Mouse (Mus musculus): ENCODE results near the gene Arsa. TPM values are rescaled to one million over a fixed set of nuclear protein-coding genes. Genes with fewer than 3 reads are reported as not detected.

Gene Arsa
- total RNA-seq, 2 experiments from 2014 or later = 18.1 to 18.4 TPM

DNA sequence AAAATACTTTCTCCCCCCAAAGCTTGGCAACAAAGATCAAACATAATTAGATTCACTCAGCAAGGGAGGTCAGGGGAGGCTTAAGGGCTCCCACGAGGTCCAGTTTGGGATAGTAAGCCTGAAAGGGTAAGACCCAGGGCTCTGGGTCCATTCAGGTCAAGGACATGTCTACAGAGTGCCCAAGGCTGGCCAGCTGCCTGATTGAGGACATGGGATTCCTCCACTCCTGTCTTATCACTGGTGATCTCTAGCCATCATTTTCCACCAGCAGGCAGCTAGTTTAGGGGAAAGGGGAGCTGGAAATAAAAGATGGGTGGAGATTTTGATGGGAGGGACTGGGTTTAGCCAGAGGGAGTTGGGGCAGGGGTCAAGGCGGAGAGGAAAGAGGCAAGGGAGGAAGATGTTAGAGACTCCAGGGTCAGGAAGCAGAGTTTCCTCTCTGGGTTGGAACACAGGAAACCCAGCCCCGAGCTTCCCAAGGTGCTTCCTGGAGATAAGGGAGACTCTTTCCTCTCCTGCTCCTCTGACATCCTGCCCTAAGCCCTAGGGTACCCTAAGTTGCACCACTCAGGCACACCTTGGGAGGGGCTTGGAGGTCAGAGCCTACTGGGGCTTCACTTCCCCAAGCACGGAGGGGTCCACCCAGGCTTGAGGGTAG is 20.3 kb upstream of the Arsa start:
- peak; percentile 67 to 75 for DNase-seq
- intact Hi-C loops (cut with DNase I) = loop anchor here (1.0 kb wide), 2 partner anchors 17 to 20 kb away; partner anchors contain the start of gene Arsa

DNA sequence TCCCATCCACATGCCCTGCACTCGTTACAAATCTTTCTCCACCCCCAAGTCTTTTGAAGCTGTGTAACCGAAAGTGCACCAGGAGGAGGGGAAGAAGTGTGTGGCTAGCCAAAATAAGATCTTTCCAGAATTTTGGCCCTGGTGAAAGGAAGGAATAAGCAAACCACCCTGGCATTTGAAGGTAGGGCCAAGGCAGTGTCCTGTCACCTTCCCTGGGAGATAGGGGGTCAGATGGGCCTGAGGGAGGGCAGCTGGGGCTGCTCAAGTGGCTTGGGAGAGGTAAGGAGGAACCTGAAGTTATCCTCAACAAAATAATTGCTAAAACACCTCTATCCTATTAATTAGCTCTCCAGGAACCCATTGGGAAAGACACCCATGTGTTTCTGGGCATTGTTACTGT is 19.6 kb upstream of the Arsa start:
- intact Hi-C loops (cut with DNase I) = loop anchor here (1.0 kb wide), 1 partner anchor 17 kb away; no protein-coding TSS in a partner anchor
- no peak for DNase-seq

DNA sequence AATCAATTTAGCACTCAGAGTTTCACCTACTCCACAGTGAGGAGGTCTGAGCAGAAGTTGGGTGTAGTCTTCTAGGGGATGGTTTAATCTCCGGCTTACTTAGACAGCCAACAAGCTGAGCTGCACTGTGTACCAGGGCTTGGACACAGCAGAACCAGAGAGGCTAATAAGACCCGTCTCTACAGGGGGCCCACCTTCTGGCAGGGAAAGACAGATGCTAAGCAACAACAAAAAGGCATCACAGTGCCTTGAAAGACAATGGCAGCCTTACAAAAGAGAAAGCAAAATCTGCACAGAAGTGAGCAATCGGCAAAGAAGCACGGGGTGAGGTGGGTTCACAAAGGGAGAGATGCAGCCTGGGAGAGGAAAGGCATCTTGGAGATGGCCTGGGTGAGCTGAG is 18.9 kb upstream of the Arsa start:
- DNase-seq = no peak
- intact Hi-C loops (cut with DNase I) = no loop called here

DNA sequence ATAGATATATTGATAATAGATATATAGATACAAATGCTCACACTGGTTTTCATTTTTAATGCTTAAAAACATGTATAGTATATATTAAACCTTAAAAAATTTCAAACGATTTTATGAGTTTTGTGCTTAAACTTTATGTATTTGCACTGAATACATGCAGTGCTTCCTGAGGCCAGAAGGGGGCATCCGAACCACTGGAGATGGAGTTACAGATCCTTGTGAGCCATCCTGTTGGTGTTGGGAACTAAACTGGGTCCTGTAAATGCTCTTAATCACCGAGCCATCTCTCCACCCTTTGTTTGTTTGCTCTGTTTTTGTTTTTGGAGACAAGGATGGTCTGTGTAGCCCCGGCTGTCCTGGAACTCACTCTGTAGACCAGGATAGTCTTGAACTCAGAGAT is 17.7 kb upstream of the Arsa start:
- no peak for DNase-seq
- intact Hi-C loops (cut with DNase I) = no loop called here

DNA sequence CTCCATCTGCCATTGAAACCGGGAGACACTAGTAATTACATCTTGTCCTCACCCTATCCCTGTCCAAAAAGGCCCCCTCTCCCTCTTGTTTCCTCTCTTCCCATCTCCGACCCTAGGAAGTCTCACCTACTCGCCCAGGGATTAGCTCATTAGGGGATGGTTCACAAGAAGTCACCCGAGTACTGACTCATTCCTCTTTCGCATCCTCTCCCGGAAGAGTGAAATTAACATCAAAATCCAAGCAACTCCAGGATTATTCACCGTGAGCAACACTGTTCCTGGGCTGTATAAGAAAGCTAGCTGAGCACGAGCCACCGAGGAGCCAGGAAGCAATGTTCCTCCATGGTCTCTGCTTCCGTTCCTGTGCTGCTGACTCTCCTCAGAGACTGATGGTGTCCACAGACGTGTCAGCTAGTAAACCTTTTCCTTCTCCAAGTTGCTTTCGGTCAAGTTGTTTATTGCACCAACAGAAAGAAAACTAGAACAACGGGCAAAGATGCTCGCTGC is 11.4 kb upstream of the Arsa start:
- intact Hi-C loops (cut with DNase I) = no loop called here
- no peak for DNase-seq

DNA sequence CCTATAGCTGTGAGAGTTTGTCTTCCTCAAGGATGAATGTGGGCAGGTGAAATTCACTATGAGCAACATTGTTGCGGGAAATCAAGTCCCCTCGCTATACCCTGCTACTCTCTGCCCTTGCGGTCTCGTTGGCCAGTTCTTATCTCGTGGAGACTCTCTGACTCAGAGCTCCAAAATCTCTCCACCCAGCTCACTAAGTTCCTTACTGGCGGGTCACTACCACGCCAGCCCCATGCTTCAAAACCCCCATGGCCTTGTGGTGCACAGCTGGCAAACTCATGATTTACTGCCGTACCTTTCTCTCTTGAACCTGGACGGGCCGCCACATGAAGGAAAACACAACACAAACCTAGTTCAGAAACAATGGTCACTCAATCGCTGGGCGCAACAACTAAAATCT is 11.0 kb upstream of the Arsa start:
- intact Hi-C loops (cut with DNase I) = no loop called here
- DNase-seq = no peak

DNA sequence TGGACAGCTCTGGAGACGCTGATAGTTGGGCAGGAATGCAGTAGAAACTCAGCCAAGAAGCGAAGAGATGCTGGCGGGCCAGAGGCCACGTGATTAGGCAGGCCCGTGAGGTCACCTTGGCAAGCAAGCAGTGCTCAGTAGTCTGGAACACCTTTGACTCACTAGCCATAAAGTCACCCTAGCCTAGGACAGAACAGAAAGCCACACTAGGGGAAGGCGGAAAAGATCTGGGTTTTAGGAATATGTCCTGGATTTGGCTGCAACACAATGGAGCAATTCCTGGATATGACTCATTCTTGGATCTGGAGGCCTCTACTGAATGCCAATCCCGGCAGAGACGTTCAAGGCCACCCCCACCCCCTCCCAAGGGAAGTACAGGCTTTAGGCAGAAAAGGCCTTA is 3.4 kb upstream of the Arsa start:
- peak; percentile 87 to 88 for DNase-seq
- intact Hi-C loops (cut with DNase I) = loop anchor here (1.0 kb wide), 1 partner anchor 17 kb away; no protein-coding TSS in a partner anchor

DNA sequence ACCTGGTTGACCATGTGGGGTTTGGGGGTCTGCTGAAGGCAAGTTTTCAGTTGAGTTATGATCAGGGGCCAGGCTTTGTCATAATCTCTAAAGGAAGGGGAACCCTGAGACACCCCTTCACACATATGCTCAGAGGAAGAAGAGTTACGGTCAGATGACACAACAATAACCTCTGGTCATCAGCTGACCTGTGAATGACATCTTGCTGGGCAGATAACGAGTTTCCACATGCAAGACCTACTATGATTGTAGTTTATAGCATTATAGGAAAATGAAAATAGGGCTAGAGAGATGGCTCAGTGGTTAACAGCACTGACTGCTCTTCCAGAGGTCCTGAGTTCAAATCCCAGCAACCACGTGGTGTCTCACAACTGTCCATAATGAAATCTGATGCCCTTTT is 1.4 kb upstream of the Arsa start:
- DNase-seq = no peak
- intact Hi-C loops (cut with DNase I) = no loop called here

DNA sequence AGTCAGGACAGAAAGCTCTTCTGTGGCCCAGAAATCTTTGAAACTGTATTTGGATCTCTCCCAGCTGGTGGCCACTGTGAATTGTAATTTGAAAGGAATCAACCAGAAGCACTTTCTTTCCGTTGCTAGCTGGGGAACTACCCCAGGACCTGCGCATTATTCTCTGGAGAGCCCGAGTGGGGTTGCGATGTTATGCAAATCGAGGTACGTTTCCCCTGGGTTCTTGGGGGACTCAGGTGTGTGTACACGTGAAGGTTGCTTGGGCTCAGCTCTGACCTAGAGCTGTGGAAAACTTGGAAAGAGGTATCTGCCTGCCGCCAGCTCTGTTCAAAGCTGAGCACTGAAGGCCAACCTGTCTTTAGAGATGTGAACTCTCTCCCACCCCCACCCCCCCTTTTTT is 581 bp upstream of the Arsa start:
- intact Hi-C loops (cut with DNase I) = loop anchor here (1.0 kb wide), 1 partner anchor 20 kb away; no protein-coding TSS in a partner anchor
- DNase-seq = no peak

DNA sequence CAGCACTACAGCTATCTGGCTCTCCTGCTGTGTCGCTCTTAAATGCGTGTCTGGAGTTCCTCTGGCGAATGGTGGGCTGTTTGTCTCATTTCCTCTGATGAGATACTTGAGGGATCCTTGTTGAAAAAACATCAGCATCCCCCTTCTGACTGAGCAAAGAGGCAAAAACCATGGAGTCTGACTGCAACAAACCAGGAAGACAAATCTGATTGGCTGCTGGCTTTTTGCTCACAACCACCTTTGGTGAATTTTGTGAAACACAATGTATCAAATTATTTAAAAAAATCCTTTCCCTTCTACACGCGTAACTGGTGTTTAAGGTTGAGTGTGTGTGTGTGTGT is 780 bp downstream of the Arsa start:
- intact Hi-C loops (cut with DNase I) = no loop called here
- no peak for DNase-seq

DNA sequence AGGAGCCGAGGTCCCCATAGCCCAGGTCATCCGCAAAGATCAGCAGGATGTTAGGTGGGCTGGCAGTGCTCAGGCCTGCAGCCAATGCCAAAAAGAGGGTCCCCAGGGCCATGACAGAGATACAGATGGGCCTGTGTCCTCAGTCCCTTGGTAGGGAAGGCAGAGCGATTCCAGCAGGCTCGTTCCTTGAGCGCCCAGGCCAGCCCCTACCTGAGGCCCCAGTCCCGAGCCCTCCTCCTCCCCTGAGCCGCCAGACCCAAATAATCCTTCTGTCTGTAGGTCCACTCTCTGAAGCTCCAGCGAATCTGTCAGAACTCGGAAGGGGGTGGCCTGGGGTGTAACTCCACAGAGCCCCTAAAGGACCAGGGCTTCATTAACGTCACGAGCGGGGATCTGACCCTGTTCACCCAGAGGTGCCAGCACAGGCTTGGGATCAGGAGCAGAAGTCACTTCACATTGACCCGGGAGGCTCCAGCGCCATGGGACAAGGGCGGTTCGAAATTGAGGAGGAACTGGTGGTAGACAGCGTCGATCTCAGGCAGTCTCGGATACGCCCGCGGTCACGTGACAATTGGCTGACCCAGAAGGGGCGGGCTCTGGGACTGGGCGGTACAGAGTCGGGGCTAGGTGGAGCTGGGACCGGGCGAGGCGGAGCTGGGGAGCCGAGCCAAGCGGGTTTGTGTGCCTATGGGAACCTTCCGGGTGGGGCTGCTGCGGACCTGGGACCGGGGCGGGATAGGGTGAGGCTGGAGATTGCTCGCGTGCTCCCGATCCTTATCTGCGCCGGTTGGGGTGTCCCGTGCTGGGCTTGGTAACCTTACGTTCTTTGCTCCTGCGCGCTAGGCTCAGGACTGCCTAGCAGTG is 1.4 kb downstream of the Arsa start:
- peak; percentile 95 to 96 for DNase-seq
- intact Hi-C loops (cut with DNase I) = no loop called here

DNA sequence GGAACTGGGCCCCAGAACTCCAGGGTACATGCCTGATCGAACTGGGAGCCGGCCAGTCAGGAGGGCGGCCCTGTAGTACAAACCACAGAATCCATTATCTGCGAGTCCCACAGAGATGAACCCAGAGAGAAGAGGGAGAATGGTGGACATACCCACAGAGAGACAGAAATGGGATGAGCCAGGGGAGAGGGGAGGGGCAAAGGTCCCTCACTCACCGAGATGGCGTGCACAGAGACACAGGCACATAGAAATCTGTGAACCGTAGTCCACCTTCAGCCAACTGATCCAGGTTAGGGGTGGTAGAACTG is 2.0 kb downstream of the Arsa start:
- intact Hi-C loops (cut with DNase I) = no loop called here
- peak in 1 of 2 experiments; percentile 11 for DNase-seq

DNA sequence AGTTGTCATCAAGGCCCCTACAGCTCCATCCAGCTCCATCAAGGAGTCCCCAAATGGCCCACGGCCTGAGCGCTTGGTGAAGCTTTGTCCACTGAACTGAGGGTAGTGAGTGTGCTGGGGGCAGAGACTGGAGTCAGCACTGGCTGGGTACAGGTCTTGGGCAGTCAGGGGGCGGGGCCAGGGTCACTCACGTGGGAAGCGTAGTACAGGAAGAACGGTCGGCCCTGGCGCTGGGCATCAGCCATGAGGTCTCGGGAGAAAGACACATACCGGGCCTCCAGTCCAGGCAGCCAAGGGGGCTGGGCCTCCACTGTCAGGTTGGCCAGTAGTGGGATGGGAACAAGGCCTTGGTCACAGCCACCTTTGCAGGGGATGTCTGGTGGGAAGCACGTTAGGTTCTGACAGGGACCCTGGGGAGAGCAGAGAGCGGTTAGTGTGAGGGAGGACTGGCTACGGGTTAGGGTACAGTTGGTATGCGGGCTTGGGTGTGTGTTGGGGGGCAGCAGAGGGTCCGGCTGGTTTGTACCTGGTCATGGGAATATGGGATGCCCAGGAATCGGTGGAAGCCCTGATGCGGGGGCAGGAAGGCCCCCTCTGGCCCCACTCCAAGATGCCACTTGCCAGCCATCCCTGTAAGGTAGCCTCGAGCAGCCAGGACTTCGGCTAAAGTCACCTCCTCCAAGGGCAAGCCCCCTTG is 2.5 kb downstream of the Arsa start:
- intact Hi-C loops (cut with DNase I) = no loop called here
- peak in 1 of 2 experiments; percentile 9 for DNase-seq

DNA sequence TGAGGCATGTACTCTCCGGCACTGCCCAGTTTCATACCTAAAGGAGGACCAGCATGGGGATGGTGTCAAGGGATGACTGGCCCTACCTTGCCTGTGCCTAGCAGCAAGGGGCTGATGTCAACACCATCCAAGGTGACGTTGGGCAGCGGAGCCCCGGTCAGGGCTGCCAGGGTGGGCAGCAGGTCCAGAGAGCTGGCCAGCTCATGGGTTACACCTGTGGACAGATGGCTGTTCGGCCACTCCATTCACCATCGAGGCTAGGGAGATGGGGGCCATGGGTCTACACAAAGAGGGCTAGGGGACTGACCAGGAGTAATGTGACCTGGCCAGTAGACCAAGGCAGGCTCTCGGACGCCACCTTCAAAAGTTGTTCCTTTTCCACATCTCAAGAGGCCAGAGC is 3.3 kb downstream of the Arsa start:
- DNase-seq = no peak
- intact Hi-C loops (cut with DNase I) = no loop called here

DNA sequence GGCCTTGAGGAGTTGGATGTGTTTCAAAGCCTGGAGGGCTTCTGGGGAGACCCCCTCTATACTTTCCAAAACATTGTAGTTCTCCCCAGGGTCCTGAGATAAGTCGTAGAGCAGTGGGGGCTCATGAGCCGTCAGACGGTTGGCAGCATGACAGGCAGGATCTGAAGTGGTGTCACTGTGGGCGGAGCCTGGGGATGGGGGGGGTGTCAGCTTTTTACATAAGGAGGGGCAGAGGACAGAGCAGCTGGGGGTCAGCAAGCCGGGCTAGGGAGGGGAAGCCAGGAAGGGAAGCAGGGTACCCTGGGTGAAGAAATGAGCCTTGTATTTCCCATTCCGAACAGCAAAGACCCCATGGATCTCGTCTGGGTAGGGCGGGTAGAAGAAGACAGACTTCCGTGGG is 3.9 kb downstream of the Arsa start:
- intact Hi-C loops (cut with DNase I) = no loop called here
- DNase-seq = no peak

DNA sequence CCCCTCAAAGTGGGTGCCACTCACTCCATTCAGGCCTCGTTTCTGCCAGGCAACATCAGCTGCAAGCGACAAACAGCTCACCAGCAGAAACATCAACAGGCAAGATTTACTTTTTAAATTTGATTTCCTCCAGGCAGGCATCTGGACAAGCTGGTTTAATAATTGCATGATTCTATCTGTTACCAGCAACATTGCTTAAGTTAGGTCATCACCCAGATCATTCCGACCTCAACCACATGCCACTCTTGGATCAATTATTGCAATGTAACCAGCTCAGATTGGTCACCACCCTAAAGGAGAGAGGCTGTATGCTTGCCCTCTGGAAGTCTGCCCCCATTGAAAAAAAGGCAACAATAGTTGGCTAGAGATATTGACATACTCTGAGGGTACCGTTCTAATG is 5.7 kb downstream of the Arsa start:
- no peak for DNase-seq
- intact Hi-C loops (cut with DNase I) = no loop called here

DNA sequence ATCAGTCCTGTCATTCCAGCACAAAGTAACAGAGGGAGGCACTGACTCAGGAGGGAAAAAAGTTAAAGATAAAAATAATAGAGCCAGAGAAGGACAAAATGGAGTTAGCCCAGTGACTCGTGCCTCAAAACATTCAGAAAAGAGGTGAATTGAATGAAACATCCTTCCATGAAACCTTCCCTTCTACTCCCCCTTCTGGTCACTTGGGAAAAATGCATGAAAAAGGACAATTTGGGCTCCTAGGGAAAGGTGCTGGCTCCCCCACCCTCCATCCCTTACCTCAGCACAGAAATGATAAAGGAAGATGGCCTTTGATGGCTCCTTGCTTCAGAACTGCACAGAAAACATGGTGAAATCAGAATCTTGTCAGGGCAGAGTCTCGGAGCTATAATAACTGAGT is 8.6 kb downstream of the Arsa start:
- DNase-seq = peak in 1 of 2 experiments; percentile 27
- intact Hi-C loops (cut with DNase I) = loop anchor here (5.0 kb wide), 2 partner anchors 36 to 96 kb away; partner anchors contain the start of gene Sco2

DNA sequence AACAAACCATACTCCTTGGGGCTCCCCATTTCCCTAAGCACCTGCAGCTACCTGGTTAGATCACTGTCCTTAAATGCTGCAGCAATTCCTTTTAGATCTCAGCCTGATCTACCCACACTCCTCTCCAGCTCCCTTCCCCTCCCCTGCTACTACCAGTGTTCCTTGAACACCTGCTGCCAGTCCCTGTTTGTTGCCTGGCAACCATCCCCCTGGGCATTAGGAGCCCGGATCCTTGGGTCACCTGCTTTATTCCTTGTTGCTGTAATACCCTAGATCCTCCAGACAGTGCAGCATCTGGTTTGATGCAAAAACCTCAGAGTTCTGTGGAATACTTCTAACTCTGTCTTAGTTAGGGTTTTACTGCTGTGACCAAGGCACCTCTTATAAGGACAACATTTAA is 12.2 kb downstream of the Arsa start:
- no peak for DNase-seq
- intact Hi-C loops (cut with DNase I) = loop anchor here (5.0 kb wide), 2 partner anchors 33 to 93 kb away; partner anchors contain the start of gene Sco2

DNA sequence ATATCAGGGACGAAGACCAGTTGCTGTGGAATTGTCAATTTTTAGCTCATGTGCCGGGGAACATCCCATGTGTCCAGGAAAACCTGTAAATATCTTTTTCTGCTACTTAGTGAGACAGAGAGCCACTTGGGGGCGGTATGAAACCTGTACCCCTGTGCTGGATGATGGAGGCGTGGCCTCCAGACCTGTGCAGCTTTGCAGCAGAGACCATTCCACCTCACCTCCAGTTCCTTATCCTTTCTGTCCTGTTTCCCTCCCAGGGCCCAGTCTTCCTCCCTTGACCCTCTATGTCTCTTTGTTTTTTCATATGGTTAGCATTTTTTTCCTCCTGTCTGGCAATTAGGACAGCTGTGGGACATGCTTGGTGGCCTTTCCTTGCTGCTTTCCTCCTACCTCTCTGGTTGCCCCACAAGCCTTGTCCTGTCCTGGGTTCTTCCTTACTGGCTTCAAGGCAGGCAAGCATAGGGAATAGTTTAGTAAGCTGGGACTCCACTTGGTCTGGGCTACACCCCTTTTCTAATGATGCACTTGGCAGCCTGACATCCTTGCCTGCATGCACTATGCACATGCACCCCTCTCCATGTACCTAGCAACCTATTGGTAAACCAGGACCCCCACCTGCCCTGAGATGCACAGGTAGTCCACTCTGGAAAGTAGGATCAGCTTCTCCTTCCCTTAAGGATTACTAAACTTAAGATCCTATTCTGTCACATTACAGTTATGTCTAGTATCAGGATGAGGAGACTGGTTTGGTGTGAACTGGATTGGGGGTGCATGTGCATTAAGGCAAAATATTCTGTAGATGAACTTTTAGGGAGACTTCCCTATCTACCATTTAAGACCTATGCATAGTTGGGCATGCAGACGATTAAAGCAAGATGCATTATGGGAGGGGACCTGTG is 13.6 kb downstream of the Arsa start:
- intact Hi-C loops (cut with DNase I) = loop anchor here (1.0 kb wide), 1 partner anchor 67 kb away; no protein-coding TSS in a partner anchor
- no peak for DNase-seq

DNA sequence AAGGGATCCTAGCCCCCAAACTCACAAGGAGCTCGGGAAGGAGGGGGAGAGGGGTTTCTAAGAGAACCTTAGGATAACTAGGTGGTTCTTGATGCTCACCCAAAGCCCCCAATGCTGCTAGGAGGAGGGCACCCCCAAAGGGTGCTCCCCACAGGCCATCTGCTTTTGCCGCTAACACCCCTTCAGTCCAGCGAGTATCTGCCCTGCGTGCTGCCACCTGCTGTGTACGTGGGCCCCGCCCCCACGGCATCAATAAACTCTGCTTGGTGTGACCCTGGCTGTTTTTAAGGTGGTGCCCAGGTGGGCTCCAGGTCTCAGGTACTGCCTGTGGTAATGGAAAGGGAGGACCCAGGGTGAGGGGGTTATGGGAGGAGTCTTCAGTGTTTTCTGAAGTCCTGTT is 15.0 kb downstream of the Arsa start:
- no peak for DNase-seq
- intact Hi-C loops (cut with DNase I) = no loop called here

Measured in heart, postnatal 10 days (tissue).